Mouse (Mus musculus): Measurements from ENCODE around the gene Git1.

Gene Git1

GRCm38 (mm10) chr11:77483510-77484255, 9.7 kb upstream of the Git1 start:
- no peak for DNase-seq

- no peak for DNase-seq
Observed at GRCm38 (mm10) chr11:77485229-77485628, 8.1 kb upstream of the Git1 start.

- no peak for DNase-seq
Observed at GRCm38 (mm10) chr11:77486798-77487197, 6.6 kb upstream of the Git1 start.

GRCm38 (mm10) chr11:77488771-77489581, 4.4 kb upstream of the Git1 start:
- no peak for DNase-seq

- no peak for DNase-seq
Observed at GRCm38 (mm10) chr11:77489591-77490235, 3.6 kb upstream of the Git1 start, which contains the start of gene Ankrd13b. Gene Ankrd13b, minus strand, starts transcription at chr11:77489678.

DNA sequence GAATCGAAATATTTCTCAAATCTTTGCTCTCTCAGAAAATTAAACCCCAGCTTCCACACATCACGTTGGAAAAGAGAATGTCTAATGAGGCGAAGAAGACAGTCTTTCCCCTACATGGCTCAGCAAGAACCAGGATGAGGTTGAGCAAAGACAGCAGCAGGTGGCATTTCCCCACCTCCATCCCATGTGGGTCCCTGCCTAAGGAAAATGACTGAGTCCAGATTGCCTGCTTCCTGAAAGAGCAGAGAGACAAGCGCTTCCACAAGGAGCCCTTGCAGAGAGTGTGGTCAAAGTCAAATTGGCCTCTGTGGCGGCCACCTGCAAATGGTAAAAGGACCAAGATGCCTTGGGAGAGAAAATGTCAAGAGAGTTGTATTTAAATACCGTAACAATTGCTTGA, 2.9 kb upstream of the Git1 start:
- no peak for DNase-seq

- DNase-seq: peak; percentile 82
Observed at GRCm38 (mm10) chr11:77491123-77491501, 2.2 kb upstream of the Git1 start.

GRCm38 (mm10) chr11:77491502-77492291, 1.7 kb upstream of the Git1 start:
- no peak for DNase-seq

GRCm38 (mm10) chr11:77492311-77492871, 971 bp upstream of the Git1 start:
- no peak for DNase-seq

GRCm38 (mm10) chr11:77492911-77493332, 440 bp upstream of the Git1 start:
- peak; percentile 94 for DNase-seq

GRCm38 (mm10) chr11:77494344-77494676, 948 bp downstream of the Git1 start:
- DNase-seq: no peak

DNA sequence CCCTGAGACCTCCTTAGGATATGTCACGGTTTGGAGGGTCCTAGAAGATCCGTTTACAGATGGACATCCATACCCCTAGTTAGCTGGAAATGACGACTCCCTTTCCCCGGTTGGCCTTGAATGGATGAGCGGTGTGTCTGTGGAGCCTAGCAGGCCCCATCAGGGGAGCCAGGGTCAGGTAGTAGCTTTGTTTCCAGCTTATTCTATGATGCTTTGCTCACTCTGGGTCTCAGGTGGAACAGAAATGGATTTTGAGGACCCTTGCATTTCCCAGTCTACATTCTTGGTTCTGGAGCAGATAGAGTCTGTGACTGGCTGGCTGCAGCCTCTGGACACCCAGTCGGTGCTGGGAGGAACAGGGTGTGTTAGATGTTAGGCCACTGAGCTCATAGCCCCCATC, 1.4 kb downstream of the Git1 start:
- DNase-seq: no peak

- no peak for DNase-seq
Observed at GRCm38 (mm10) chr11:77495507-77495906, 2.1 kb downstream of the Git1 start.

DNA sequence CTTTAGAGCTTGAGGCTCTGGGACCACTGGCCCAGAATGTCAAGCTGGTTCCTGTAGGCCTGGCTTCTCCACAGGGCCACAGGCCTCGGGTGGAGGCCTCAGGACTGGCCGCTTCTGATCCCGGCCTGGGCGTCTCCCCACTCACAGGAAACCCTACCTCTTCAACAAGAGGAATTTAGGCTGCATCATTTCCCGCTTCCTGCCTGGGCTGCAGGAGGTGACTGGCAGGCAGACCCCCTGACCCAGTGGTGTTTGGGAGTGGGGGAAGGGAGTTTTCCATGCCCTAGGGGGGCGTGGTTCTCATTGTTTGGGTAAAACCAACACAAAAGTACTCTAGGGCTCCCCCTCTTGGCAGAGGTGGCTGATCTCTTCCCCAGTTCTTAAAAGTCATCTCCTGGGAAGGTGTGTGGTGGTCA, 4.0 kb downstream of the Git1 start:
- DNase-seq: peak; percentile 82

DNA sequence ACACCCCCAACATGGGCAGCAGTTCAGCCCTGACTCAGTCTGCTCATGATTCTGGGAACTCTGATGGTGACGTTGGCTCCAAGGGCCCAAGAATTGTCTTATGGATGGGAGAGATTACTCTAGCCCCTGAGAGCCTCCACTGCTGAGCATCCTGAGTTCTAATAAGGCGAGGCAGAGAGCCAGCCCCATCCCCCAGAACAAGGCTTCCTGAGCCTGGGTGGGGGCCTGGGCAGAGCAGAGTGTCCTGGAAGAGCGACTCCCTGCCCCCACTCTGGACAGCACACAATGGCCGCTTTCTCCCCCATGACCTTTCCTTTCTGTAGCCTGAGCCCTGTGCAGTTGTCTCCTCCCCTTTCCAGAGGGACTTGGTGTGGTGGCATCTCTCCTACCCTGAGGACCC, 4.5 kb downstream of the Git1 start:
- no peak for DNase-seq

- DNase-seq: no peak
Observed at GRCm38 (mm10) chr11:77498261-77499139, 5.1 kb downstream of the Git1 start.

GRCm38 (mm10) chr11:77499354-77499753, 6.0 kb downstream of the Git1 start:
- no peak for DNase-seq

DNA sequence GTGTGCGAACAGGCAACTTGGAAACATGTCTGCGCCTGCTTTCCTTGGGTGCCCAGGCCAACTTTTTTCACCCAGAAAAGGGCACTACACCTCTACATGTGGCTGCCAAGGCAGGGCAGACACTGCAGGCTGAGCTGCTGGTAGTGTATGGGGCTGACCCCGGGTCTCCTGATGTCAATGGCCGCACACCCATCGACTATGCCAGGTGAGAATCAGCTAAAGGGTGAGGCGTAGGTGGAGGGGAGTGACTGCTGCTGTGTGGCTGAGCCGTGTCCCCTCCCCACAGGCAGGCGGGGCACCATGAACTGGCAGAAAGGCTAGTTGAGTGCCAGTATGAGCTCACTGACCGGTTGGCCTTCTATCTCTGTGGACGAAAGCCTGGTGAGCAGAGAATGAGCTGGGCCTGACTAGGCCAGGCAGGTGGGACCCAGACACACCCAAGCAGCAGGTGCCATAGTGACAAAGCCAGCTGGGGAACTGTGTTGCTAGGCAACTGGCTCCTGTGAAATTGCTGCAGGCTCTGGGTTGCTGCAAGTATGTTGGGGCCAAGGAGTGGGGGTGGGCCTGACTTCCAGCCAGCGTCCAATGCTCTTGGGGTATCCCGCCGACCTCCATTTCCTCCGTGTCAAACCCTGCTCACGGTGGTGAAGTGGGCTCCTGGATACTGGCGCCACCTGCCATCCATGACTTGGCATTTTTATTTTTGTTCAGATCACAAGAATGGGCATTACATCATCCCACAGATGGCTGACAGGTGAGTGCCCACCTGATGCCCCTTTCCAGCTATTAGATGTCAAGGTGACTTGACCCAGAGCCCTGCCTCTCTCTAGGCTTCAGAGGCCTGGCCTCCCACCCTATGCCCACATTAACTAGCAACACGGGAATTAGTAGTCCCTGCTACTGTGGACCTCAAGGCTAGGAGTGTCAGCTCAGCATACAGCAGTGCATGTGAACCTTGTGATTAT, 7.3 kb downstream of the Git1 start:
- peak; percentile 42 for DNase-seq

DNA sequence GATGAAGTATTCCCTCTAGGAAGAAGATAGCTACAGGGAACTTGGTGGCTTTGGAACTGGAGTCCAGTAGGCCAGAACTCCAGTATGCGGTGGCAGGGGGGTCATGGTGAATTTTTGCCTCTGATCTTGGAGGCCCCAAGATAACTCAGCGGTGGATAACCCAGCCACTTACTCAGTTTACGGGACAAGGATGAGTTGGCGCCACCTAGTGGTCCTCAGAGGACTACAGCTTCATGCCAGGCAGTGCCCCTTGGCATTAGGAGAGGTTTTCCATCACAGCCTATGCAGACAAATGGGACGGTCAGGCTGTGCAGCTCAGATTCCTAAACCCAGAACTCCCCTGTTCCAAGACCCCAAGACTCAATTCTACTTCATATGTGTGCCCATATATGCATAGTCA, 8.0 kb downstream of the Git1 start:
- DNase-seq: peak; percentile 69

GRCm38 (mm10) chr11:77501971-77502370, 8.6 kb downstream of the Git1 start:
- peak; percentile 2 for DNase-seq

Measured in kidney, adult 11 months (tissue).